Mouse (Mus musculus) midbrain, embryonic 11.5 days (tissue): Measurements from ENCODE around the gene Tnrc6b. TPM values are rescaled to one million over a fixed set of nuclear protein-coding genes. Genes with fewer than 3 reads are reported as not detected.

Experiments
- ATAC-seq: fragments of 200-750 bp; cut with Nextera tagmentation; 2 replicates; pipeline ENCODE4 v1.8.0; 2017; ENCODE audit warnings: moderate TSS enrichment, moderate library complexity; ENCODE audit not compliant: low FRiP score
- DNase-seq: peaks from one replicate; pipeline ENCODE4 v3.0.0; 2015; ENCODE audit warnings: low spot score; ENCODE audit errors: missing footprints
- H3K27ac ChIP-seq: fragments of 300-500 bp; sonication (generic); 2 replicates; pipeline ENCODE4 v1.5.1; 2014; ENCODE audit warnings: low read depth, low read length
- H3K27me3 ChIP-seq: fragments of 300-500 bp; sonication (generic); 2 replicates; pipeline ENCODE4 v1.6.1; 2014; ENCODE audit warnings: mild to moderate bottlenecking, low read length, moderate library complexity, mixed read lengths; ENCODE audit not compliant: control insufficient read depth, insufficient read depth
- H3K36me3 ChIP-seq: fragments of 300-500 bp; sonication (generic); 2 replicates; pipeline ENCODE4 v1.6.1; 2014; ENCODE audit warnings: mild to moderate bottlenecking, low read length, moderate library complexity, mixed read lengths; ENCODE audit not compliant: control insufficient read depth, insufficient read depth
- H3K4me1 ChIP-seq: fragments of 300-500 bp; sonication (generic); 2 replicates; pipeline ENCODE4 v1.6.1; 2014; ENCODE audit warnings: low read length; ENCODE audit not compliant: control insufficient read depth, insufficient read depth
- H3K4me2 ChIP-seq: fragments of 300-500 bp; sonication (generic); 2 replicates; pipeline ENCODE4 v1.6.1; 2014; ENCODE audit warnings: mild to moderate bottlenecking, moderate library complexity
- H3K4me3 ChIP-seq: fragments of 300-500 bp; sonication (generic); 2 replicates; pipeline ENCODE4 v1.5.1; 2014; ENCODE audit warnings: low read depth, low read length
- H3K9ac ChIP-seq: fragments of 300-500 bp; sonication (generic); 2 replicates; pipeline ENCODE4 v1.6.1; 2014; ENCODE audit warnings: low read length
- H3K9me3 ChIP-seq: fragments of 300-500 bp; sonication (generic); 2 replicates; pipeline ENCODE4 v1.6.1; 2016; ENCODE audit warnings: low read length; ENCODE audit not compliant: control insufficient read depth
- WGBS: fragments of 180-500 bp; shearing (Covaris S2); extraction: QIAGEN DNeasy Blood & Tissue Kit; methylation state at CpG from one replicate; pipeline ENCODE4 v1.1.7; 2014; 5-methylcytosine and 5-hydroxymethylcytosine counted together
- polyA plus RNA-seq: library from polyadenylated mRNA; unstranded; fragments of >200 nt; fragmentation: Nextera tagmentation; extraction: Ambion mirVana; gene quantifications from 2 replicates; pipeline ENCODE4 v1.2.1, GENCODE M21; 2014

The Tnrc6b gene
- polyA plus RNA-seq, 1 experiment from 2014 or later = 17.0 TPM

DNA sequence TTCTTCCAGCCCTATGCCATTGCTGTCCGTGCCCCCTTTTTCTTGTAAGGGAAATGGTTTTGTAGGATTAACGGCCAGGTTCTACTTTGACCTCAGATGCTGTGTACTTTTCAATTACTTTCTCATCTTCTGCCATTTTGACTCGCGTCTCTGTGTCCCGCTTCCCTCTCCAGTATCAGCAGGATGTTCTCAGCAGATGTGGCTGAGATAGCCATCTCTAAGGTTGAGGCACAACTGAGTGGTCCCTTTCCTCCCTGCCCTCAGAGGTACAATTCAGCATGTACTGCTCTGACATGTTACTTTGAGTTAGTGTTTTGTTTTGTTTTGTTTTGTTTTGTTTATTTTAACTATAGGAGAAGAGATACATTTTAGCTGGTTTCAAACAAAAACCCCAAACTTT is 223.7 kb downstream of the Tnrc6b start:
- Histone ChIP-seq H3K9ac (no peak overlapping the region), H3K4me2 (no peak overlapping the region), H3K27ac (no peak overlapping the region), H3K27me3 (no peaks in the 10 kb centered on the region), H3K36me3 (no peaks in the 10 kb centered on the region), H3K9me3 (no peaks in the 10 kb centered on the region), H3K4me3 (no peak overlapping the region), H3K4me1 (no peaks in the 10 kb centered on the region)
- no peak for ATAC-seq
- WGBS = 97% methylated on average over 5 of the region's 5 CpGs
- no peak for DNase-seq

DNA sequence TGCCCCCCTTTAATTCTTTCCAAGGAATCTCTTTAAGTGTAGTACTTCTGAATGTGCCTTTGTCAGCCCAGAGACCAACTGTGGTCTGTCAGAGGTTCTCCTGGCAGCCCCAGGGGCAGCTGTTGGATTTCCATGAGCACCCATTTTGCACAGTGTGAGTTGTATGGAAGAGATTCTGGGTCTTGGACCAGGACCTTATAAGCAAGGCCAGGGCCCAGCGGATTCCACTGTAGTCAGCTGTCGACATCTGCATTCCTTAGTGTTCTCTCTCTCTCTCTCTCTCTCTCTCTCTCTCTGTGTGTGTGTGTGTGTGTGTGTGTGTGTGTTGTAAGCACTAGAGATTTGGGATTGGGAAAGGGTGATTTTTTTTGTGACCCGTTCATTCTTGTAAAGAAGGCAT is 225.6 kb downstream of the Tnrc6b start:
- H3K9me3 ChIP-seq = no peaks in the 10 kb centered on the region
- no peak overlapping the region for H3K27ac ChIP-seq
- H3K27me3 ChIP-seq = no peaks in the 10 kb centered on the region
- no peak overlapping the region for H3K4me2 ChIP-seq
- no peak overlapping the region for H3K9ac ChIP-seq
- H3K4me3 ChIP-seq = no peak overlapping the region
- ATAC-seq = no peak
- no peak for DNase-seq
- H3K4me1 ChIP-seq = no peaks in the 10 kb centered on the region
- 79% methylated on average over 3 of the region's 3 CpGs for WGBS
- no peaks in the 10 kb centered on the region for H3K36me3 ChIP-seq

DNA sequence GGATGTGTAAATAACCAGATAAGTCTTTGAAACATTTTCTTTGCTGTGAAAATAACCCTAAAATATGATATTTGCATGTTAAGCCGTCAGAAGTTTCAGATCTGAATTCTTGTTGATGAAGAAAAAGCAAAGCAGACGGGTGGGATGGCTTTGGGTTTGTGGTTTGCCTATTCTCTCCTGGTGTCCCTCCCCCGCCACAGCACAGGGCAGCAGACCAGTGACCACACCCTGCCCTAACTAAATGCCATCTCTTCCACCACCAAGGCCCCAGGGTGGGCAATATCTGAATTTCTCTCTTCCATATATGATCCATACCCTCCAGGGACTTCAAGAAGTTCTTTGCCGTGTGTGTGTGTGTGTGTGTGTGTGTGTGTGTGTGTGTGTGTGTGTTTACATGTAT is 227.5 kb downstream of the Tnrc6b start:
- no peaks in the 10 kb centered on the region for H3K36me3 ChIP-seq
- H3K4me1 ChIP-seq = no peaks in the 10 kb centered on the region
- no peak overlapping the region for H3K9ac ChIP-seq
- H3K27ac ChIP-seq = no peak overlapping the region
- 73% methylated on average over 4 of the region's 4 CpGs for WGBS
- H3K4me2 ChIP-seq = no peak overlapping the region
- no peak for ATAC-seq
- DNase-seq = no peak
- H3K9me3 ChIP-seq = no peaks in the 10 kb centered on the region
- H3K27me3 ChIP-seq = no peaks in the 10 kb centered on the region
- no peak overlapping the region for H3K4me3 ChIP-seq

DNA sequence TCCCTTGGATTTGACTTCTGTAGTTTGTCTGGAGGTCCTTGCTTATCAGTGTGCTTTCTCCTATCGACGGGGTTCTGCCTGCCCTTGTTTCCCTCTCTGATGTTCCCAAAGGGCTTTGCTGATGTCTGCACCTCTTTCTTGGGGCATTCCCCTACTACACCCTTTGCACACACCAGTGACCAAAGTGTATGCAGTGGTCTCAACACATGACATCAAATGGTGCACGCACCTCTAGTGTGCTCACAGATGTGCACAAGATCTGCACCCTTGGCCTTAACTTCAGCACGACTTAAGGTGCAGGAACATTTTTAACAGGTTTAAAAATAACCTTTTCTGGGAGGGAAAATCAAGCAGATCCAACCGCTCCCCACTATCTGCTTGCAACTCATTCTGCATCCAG is 228.3 kb downstream of the Tnrc6b start:
- no peak for ATAC-seq
- WGBS = 66% methylated on average over 5 of the region's 5 CpGs
- no peak overlapping the region for H3K4me3 ChIP-seq

DNA sequence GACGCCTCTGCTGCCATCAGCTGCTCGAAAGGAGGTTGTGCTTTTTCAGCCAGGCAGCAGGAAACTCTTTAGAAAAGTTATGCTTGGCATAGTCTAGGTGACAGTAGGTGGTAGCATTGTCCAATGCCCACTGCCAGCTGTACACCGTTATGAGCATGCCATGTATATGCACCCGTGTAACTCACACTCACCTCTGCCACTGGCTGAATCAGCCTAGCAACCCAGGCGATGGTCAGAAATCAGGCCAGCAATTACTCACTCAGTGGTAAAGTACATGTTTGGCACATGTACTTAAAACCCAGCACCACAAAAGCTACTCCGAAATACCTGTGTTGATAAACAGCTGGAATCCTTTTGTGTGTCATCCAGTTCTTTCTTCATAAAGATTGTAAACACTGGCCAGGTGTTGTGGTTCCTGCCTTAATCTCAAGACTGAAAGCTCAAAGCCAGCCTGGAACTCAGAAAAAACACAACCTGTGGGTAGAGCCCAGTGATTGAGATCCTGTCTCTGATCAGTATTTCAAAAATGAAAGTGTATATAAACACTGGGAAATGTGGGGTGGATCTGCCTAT is 230.4 kb downstream of the Tnrc6b start:
- WGBS = 86% methylated on average over 6 of the region's 6 CpGs
- H3K4me1 ChIP-seq = no peaks in the 10 kb centered on the region
- no peak overlapping the region for H3K4me2 ChIP-seq
- DNase-seq (peak; percentile 79), ATAC-seq (no peak)
- no peaks in the 10 kb centered on the region for H3K27me3 ChIP-seq
- H3K4me3 ChIP-seq = no peak overlapping the region
- no peaks in the 10 kb centered on the region for H3K36me3 ChIP-seq
- no peak overlapping the region for H3K27ac ChIP-seq
- H3K9me3 ChIP-seq = no peaks in the 10 kb centered on the region
- no peak overlapping the region for H3K9ac ChIP-seq

More for the DNA sequence above, 228.3 kb downstream of the Tnrc6b start:
- H3K27me3 ChIP-seq = no peaks in the 10 kb centered on the region
- H3K4me1 ChIP-seq = no peaks in the 10 kb centered on the region
- DNase-seq = no peak
- H3K9ac ChIP-seq = no peak overlapping the region
- H3K27ac ChIP-seq = no peak overlapping the region
- H3K36me3 ChIP-seq = no peaks in the 10 kb centered on the region
- H3K9me3 ChIP-seq = no peaks in the 10 kb centered on the region
- no peak overlapping the region for H3K4me2 ChIP-seq

DNA sequence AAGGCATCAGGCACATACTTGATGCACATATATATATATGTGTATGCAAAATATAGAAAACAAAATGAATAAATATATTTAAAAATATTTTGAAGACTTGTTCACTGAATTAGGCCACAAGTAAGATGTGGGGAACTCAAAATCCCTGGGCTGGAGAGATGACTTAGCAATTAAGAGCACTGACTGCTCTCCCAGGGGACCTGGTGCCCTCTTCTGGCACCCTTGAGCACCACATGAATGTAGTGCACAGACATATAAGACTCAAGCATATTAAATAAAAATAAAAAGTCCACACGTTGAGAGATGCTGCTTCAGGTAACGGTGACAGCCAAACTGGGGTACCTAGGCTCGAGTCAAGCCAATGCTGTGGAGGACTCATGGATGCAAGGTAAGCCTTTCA is 234.7 kb downstream of the Tnrc6b start:
- no peak for DNase-seq
- H3K36me3 ChIP-seq = no peaks in the 10 kb centered on the region; the same call in 1 of the 2 replicates
- H3K4me1 ChIP-seq = peaks cover 5% of the 10 kb centered on the region

DNA sequence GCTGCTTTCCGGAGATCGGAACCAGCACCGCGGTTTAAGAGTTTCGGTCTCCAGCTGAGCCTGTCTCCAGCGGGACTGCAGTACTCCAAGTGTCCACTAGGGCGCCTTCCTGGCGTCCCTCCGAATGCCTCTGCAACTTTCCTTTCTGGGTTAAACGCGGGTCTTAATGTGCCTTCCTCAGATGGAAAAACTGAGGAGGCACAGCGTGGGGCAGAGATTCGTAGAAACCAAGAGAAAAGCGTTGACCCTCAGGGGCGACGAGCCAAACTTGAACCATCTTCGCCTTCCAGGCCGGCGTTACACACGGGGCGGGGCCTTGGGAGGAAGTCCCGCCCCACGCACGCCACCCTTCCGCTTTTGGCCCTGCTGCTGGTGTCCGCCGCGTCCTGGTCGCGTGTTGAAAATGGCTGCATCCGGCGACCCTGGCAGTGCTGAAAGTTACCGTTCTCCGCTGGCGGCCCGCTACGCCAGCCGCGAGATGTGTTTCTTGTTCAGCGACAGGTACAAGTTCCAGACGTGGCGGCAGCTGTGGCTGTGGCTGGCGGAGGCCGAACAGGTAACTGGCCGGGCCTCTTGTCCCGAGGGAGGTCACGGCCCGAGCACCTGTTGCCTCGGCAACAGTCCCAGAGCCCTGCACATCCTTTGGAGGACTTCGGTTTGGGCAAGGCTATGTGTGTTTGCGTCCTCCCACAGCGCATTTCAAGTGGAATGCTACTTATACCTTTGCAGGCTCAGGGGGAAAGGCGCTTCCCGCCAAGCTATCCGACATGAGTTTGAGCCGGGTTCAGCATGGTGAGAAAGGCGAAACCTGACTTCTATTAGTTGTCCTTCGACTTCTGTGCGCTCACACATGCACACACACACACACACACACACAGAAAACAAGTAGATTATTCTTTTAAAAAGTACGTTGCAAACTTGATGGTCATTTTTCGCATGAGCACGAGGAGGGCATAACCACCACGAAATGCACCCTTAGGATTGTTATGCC is 237.3 kb downstream of the Tnrc6b start, which contains the start of gene Adsl:
TSS of gene Adsl (plus strand) at position 346 of the 991 bp plus-strand sequence.
- Histone ChIP-seq H3K27ac (peak within 1 kb of the TSS; percentile 44; the same call in 1 of the 2 replicates), H3K4me2 (peak within 1 kb of the TSS; percentile 67), H3K36me3 (peaks cover 6% of the 10 kb centered on the region; the same call in 1 of the 2 replicates), H3K4me3 (peak within 1 kb of the TSS; percentile 71), H3K9ac (peak within 1 kb of the TSS; percentile 83), H3K9me3 (no peaks in the 10 kb centered on the region), H3K27me3 (no peaks in the 10 kb centered on the region), H3K4me1 (peaks cover 5% of the 10 kb centered on the region)
- DNase-seq (peak; percentile 99), ATAC-seq (peak; percentile 97)
- WGBS = under 1% methylated on average over 63 of the region's 63 CpGs

More for the DNA sequence above, 234.7 kb downstream of the Tnrc6b start:
- Histone ChIP-seq H3K27ac (no peak overlapping the region), H3K9ac (no peak overlapping the region), H3K9me3 (no peaks in the 10 kb centered on the region), H3K4me2 (no peak overlapping the region), H3K4me3 (no peak overlapping the region), H3K27me3 (no peaks in the 10 kb centered on the region)
- ATAC-seq = no peak
- 66% methylated on average over 3 of the region's 3 CpGs for WGBS

DNA sequence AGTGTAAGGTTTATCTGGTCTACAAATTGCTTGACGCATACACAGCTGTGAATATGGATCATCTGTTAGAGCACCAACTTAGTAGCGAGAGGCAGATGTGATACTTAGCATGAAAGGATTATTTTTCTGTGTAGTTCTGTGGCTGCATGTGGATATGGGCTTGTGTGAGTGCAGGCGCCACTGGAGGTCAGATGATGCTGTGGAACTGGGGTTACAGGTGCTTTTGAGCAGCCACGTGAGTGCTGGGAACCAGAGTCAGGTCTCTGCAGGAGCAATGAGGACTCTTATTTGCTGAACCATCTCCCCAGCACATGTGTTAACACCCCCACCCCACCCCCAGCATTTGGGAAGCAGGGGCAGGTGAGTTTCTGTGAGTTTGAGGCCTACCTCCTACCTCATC is 238.3 kb downstream of the Tnrc6b start:
- peaks cover 14% of the 10 kb centered on the region; the same call in 1 of the 2 replicates for H3K36me3 ChIP-seq
- 67% methylated on average over 4 of the region's 4 CpGs for WGBS
- H3K9me3 ChIP-seq = no peaks in the 10 kb centered on the region
- H3K4me1 ChIP-seq = peaks cover 5% of the 10 kb centered on the region
- H3K27me3 ChIP-seq = no peaks in the 10 kb centered on the region
- peak overlapping the region; percentile 83 for H3K9ac ChIP-seq
- ATAC-seq (no peak), DNase-seq (peak; percentile 64)
- H3K4me2 ChIP-seq = peak overlapping the region; percentile 67
- H3K4me3 ChIP-seq = peak overlapping the region; percentile 71
- H3K27ac ChIP-seq = no peak overlapping the region

DNA sequence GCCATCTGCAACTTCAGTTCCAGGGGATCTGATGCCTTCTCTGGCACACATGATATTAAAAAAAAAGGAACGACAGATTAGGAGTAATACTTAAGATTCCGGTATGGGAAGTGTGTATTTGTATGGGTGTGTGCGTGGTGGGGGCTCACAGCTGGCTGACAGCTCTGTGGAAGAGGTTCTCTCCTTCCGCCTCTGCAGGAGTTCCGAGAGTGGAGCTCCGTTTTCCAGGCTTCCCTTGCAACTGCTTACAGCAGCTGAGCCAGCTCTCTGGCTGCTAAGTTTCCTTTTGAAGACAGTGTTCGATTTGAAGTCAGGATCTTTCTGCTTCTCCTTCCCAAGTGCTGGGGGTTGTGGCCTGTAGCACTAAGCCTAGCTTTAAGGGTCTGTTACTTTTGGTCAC is 238.9 kb downstream of the Tnrc6b start:
- Histone ChIP-seq H3K27ac (no peak overlapping the region), H3K9me3 (no peaks in the 10 kb centered on the region), H3K36me3 (peaks cover 14% of the 10 kb centered on the region; the same call in 1 of the 2 replicates), H3K27me3 (no peaks in the 10 kb centered on the region), H3K4me3 (no peak overlapping the region), H3K9ac (no peak overlapping the region), H3K4me1 (peaks cover 8% of the 10 kb centered on the region), H3K4me2 (no peak overlapping the region; the same call in 1 of the 2 replicates)
- DNase-seq (peak; percentile 57), ATAC-seq (no peak)
- 92% methylated on average over 7 of the region's 7 CpGs for WGBS
